Mouse (Mus musculus): ENCODE measurements around the gene Rbfox2.
"Not testable (repeated sequence)": the region's sequence is repeated elsewhere in the genome, so short reads cannot be mapped to it uniquely, and the experiment has no call there.

Rbfox2 gene

DNA sequence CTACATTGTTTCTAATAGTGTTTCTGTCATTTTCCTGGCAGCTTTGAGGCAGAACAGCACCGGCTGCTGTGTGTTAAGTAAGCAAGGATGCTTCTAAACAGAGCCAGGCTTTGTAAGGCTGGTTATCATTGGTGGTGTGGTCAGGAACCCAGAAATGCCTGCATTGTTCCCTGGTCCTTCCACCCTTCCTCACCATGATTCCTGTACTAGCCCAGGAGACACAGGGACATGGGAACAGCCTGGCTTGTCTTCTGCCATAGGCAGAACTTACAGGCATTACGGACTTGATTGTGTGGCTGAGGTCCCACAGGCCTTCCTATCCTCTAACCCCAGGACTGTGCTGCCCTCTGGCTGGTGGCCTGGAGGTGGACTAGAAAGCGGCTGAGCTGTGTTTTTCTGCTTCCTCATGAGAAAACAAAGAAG lies 238.4 kb downstream of the Rbfox2 start:
- no peak for DNase-seq (ENCODE audit: low spot score)

DNA sequence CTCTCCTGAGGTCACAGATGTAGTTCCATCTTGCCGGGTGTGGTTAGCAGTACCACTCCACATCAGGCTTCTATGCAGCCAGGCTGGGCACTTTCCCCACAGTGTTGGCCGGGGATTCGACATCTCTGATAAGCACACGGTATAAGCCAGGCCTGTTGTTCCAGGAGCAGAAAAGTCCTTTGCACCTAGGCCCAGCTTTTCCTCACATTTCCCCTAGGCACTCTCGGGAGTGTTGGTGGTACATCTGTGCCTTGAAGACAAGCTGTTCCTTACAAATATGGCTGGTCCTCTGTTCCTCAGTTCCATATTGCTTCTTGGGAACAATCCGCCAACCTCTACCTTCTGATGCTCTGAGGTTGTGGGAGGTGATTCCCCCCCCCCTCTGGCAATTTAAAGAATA lies 240.6 kb downstream of the Rbfox2 start:
- DNase-seq (ENCODE audit: low spot score), result no peak

DNA sequence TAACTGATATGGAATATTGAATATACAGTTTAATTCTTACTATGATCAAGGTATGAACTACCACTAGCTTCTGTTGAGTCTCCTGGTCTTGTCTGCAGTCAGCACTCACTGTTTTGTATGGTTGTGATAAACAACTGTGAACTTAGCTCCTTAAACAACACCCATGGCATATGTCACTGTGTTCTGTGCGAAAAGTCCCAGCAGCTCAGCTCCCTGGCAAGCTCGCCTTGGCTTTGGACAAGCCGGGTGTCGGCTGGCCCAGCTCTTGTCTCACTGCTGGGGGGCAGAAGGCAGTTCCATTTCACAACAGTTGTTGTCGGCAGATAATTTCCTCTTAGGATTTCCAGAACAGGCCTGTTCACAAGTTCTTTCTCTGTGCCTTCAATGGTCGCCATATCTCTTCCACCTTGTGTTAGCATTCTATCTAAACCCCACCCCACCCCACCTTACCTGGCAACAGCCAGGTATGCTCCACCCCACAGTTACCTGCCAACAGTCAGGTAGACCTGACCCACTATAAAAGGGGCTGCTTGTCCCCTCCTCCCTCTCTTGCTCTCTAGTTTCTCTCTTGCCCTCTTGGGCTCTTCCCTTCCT lies 241.4 kb downstream of the Rbfox2 start:
- no peak for DNase-seq (ENCODE audit: low spot score)

DNA sequence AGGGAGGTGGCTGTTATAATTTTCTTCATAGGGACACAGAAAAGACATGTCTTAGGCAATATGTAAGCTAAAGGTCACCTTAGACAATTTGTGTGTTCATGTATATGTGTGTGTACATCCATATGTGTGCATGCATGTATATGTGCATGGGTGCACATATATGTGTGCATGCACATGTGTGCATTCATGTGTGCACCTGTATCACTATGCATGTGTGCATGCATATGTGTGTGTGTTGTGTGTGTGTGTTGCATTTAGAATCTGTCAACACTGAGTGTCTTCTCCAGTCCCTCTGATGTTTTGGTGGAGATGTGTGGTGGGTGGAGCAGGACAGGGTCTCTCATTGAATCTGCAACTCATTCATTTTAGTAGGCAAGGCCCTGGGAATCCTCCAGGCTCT lies 244.1 kb downstream of the Rbfox2 start:
- no peak for DNase-seq (ENCODE audit: low spot score)

DNA sequence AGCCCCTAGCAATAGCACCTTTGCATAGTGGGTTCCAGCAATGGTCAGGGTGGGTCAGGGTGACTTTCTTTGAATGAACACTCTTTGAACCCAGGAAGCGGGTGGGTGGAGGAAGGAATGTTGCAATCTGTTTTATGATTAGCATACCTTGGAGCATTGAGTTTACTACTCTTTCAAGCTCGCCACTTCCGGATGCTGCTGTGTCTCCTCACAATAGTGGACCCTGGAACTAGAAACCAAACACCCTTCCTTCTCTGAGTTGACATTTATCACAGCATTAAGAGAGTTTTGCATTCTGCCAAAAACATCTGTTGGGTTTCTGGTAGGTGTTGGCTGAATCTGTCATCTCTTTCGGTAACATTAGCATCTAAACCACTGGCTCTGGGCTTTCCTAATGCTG lies 247.4 kb downstream of the Rbfox2 start:
- not testable (repeated sequence) for DNase-seq (ENCODE audit: low spot score)

DNA sequence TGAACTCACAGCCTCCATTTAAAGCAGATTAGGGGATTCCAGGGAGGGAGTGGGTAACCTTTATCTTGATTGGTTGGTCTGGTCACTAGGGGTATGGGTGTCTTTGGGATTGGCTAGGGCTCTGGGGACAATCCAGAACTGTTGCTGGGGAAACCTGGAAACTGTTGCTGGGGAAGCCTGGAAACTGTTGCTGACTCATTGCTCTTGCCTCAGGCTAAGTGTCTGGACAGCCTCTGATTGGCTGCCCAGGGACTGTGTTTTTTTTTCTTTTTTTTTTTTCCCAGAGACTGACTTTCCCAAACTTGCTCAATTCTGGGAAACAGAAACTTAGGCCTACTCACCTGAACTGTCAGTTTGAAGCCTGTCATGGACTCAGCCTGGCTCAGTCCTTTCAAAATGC lies 248.2 kb downstream of the Rbfox2 start:
- DNase-seq (ENCODE audit: low spot score), result peak; percentile 57

DNA sequence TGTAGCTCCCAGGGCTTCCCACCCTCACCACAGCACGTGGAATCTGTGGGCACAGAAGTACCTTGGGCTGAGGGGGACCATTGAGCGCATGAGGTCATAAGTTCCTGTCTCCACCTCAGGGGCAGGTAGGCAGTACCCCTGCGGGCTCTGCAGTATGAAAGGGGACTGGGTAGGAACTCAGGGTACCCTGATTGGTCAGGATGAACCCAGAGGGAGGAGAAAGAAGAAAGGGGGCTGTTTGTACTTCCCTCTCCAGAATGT lies 250.1 kb downstream of the Rbfox2 start:
- DNase-seq (ENCODE audit: low spot score), result no peak

DNA sequence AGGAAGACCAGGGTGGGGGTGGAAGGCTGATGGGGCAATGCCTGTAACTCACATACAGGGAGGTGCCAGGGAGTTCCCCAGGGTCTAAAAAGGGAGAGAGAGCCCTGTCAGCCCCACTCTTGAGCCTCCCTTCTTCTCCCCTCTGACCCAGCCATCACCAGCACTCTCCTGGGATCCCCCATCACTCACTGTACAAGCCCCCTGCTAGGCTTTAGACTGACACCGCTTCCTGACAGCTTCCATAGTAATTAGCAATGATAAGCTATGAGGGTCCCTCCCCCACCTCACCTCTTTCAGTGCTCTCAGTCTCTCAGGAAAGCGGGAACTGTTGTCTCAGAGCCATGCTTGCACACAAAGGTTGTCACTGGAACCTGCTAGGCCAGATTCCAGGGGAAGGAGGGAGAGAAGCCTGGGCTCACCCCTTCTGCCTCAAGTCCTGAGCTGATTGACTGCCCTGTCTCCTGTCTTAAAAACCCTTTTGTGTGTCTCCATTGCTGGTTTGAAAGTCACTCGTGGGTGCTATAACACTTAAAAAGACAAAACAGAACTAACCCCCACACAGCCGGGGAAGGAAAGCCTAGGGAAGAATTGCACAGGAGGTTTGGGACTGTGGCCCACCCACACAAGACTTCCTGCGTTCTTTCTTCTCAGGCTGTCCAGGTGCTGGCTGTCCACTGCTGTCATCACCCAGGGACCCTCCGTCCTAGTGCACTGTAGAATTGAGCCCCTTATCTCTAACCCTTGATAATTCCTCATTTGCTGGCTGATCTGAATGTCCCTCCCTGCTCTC lies 250.6 kb downstream of the Rbfox2 start:
- peak; percentile 30 for DNase-seq (ENCODE audit: low spot score)

DNA sequence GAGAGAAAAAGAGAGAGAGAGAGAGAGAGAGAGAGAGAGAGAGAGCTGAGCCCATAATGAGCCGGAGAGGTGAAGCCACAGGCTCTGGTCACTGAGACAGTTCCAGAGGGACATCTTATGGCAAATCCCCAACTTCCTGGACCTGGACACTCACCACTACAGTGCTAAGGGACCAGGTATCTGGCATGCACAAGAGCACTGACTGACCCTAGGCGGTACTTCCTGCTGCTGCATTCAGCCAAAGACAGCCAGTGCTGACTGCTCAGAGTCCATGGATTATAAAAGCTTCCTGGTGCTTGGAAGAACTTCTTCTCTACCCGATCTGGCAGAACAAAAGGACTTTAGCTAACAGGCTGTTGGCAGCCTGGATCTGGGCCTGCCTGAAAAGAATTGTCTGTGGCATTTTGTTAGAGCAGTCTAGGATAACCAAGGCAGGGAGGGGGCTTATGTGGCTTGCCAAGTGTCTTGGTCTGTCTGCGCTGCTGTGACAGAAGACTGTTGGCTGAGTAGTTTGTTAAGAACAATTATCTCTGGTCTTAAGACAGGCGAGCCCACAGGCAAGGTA lies 252.1 kb downstream of the Rbfox2 start:
- DNase-seq (ENCODE audit: low spot score), result no peak

DNA sequence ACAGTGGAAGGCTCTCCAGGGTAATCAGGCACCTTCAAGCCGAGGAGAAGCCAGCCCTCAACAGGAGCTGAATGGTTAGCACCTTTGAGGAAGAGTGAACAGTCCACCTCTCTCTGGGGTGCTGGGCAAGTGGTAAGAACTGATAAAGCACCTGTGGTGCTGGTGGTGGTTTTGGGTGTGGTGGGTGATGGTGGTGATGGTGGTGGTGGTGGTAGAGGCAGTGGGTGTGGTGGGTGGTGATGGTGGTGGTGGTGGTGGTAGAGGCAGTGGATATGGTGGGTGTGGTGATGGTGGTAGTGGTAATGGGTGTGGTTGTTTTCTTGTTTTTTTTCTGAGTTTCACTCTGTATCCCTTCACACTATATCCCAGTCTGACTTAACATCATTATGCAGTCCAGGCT lies 253.8 kb downstream of the Rbfox2 start:
- DNase-seq (ENCODE audit: low spot score), result no peak

DNA sequence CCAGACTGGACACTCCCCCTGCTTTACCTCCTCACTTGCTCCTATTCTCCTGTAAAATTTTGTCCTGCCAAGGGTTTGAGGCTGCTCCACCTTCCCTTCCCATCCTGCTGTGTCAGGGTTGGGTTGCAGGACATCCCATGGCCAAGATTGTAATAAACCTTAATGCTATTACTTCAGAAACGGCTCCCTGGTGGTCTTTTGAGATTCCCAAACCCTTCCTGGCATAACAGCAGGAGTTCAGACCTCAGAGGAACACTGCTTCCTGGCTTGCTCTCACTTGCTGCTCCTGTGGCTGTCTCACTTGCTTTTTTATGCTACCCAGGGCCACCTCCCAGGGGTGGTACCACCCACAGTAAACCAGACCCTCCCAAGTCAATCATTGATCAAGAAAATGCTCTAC lies 254.6 kb downstream of the Rbfox2 start:
- DNase-seq (ENCODE audit: low spot score), result no peak

DNA sequence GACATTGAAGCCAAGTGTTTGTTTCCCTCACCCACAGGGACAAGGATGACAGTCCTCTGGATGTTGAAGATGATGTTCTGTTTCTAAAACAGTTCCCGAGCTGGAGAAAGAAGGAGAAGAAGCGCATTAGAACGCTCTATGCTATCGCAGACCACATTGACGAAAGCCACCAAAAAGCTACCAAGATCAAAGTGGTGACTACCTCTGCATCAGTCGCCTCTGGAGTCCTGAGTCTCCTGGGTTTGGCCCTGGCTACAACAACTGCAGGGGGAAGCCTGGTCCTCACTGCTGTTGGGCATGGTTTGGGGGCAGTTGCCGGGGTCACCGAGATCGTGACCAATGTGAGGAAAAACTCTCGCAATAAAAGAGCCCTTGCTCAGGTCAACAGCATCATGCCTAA lies 256.2 kb downstream of the Rbfox2 start, which contains the start of gene Mb:
TSS of gene Mb (minus strand) at position 101 of the 400 bp plus-strand sequence.
- DNase-seq (ENCODE audit: low spot score), result no peak

DNA sequence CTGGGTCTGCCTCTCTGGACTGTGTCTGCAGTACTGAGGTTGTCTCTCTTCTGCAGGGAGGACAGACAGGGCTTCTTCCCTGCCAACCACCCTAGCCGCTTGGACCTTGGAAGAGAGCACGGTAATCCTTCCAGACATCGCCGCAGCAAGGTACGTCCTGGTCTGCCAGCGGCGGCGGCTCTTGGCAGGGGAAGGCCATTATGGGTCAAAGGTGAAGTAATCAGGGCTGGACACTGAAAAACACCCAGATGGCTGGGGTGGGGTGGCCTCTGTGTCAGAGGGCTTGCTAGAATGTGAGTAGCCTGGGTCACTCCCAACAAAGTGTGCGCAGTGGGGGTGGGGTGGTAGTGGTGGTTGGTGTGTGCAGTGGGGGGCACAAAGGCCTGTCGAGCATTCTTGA lies 261.2 kb downstream of the Rbfox2 start:
- peak; percentile 53 for DNase-seq (ENCODE audit: low spot score)

DNA sequence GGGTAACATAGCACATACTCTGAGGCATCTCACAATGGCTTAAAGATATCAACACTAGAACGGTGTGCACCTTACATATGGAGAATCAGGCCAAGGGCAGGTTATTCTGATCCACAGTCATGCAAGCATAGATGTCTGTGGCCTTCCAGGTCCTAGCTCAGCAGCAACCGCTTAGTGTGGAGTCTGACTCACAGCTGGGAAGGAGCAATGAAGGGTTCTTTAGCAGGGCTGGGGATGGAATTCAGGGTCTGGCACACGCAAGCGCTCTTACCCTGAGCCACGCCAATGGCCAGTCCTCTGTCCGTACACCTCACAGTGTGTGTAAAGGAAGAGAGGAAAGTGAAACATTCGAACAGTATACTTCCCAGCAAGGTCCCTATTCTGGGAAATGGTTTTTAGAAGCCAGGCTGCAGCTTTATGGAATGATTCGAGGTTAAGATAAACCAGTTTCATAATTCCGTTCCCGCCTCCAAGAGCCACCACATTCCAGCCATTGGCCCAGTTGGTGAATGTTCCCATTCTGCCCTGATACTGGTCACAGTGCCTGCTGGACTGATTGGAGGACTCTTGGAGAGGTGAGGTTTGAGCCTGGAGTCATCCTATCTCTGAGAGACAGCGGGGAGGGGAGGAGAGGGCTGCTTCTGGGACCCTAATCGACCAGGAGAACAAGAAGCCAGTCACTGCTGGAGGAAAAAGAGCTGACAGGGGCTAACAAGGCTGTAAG lies 262.0 kb downstream of the Rbfox2 start, which contains the start of gene Apol6:
TSS of gene Apol6 (plus strand) at position 133 of the 724 bp plus-strand sequence.
- DNase-seq (ENCODE audit: low spot score), result no peak

DNA sequence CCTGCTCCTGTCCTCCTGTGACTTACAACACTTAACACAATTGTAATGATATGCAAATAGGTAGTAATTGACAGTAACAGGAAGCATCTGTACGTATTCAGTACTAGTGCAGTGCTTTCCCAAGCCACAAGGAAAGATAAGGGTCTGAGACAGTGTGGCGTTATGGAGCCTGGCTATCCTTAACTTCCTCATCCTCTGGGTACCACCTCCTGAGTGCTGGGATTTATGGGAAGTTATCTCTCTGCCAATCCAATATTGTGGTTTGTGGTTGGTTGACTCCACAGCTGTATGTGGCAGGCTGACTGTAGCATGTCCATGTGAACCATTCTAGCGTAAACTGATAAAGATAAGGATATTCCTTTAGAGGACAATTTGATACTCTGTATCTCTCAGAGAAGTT lies 266.0 kb downstream of the Rbfox2 start:
- DNase-seq (ENCODE audit: low spot score), result no peak

DNA sequence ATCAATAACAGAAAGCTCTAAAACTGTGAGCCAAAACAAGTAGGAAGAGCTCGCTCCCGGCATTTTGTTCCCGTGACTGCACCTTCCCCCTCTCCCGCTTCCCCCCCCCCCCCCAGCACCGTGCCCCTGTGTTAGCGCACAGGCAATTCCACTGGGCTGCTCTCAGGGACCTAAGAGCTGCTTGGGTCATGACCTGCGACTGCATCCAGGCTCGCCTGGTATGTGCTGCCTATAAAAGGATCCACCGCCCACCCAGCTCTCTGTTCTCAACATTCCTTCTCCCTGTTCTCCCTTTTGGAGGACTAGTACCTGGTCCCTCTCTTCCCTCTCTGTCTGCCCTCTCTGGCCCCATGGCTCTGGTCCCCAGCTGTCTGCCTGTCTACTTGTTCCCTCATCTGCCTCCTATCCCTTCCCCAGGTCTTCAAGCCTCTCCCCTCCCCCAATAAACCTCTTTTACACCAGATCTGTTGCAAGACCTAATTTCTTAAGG lies 267.5 kb downstream of the Rbfox2 start:
- DNase-seq (ENCODE audit: low spot score), result peak; percentile 18

DNA sequence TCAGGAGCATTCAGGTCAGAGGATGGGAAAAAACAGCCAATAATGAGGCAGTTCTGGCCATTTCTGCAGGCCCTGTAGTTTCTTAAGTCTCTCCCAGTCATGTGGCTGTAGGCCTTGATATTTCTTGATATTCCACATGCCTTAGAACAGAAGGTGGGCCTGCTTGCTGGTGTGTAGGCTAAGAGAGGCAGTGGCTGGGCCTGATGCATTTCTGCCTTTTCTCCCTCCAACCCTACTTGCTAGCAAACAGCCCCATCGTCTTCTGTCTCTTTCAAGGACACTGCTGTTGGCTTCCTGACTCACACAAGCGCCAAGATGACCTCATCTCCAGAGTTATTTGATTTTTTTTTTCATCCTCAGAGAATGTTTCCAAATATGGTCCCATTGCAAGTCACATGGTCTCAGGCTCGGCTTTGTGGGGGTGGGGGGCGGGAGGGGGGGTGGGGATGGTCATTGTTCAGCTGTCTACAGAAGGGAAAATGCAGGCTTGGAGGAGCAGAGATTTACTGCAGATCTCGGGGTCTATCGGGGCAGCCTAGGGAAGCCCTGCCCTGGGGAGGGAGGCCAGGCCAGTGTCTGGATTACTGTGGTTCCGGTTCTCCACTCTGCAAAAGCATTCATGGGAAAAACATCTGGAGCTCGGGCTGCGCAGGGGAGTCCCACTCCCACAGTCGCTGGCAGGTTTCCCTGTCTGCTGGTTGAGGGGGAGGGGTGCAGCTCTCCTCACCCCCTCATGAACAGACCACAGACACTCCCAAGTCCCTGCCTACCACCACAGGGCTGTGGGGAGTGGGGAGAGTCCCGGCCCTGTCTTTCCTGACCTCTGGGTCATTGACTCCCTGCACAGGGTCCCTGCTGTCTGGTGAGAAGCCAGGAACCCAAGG lies 269.3 kb downstream of the Rbfox2 start:
- peak; percentile 71 for DNase-seq (ENCODE audit: low spot score)

DNA sequence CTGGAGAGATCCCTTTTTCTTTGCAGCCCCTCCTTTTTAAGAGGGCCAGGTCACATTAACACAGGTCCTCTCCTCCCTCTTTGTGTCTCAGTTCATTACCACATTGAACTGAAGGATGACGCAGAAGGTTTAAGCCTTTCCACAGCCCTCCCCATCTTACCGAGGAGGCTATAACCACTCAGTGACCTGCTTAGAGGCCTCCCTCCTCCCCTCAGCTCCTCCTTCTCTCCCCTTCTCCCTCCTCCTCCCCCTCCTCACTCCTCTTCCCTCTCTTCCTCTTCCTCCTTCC lies 269.9 kb downstream of the Rbfox2 start:
- no peak for DNase-seq (ENCODE audit: low spot score)

DNA sequence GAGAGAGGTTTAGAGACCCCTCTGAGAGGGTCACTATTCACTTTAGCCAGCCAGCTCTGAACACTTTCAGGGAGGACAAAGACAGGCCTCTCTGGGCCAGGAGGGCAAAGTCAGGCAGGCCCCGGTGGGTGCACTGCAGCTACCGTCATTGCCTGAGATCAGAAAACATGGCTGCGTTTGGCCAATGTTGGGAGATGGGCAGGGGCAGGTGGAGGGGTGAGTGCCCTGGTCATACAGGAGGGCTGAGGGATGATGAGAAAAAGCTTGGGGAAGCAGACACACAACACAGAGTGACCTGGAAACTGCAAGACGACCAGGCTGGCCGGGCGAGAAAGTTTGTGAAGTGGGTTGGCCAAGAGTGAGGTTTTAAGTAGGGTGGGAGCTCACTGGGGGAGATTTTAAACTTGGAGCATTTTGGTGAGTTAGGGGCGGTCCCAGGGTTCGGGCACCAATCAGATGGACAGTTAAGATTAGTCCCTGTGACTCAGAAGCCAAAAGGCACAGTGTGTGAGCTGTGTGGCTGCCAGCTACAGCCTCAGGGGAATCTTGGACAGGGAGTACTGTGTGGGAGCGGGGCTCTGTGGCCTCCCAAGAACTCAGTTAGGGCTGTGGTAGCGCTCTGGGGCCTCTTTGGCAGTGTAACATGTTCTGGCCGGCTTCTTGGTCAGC lies 270.4 kb downstream of the Rbfox2 start:
- DNase-seq (ENCODE audit: low spot score), result no peak

DNA sequence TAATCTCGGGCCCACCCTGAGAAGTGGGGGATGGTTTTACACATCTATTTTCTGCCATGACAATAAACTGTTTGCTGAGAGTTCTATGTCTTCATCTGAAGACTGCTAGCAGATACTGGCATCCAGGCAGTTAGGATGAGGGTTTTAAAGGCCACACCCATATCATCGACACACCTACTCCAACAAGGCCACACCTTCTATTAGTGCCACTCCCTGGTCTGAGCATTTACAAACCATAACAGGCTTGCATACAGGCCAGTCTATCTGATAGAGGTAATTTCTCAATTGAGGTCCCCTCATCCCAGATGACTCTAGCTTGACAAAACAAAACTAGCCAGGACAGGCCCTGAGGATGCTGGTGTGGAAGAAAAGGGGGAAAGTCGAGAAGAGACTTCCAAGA lies 271.2 kb downstream of the Rbfox2 start:
- DNase-seq (ENCODE audit: low spot score), result no peak

DNA sequence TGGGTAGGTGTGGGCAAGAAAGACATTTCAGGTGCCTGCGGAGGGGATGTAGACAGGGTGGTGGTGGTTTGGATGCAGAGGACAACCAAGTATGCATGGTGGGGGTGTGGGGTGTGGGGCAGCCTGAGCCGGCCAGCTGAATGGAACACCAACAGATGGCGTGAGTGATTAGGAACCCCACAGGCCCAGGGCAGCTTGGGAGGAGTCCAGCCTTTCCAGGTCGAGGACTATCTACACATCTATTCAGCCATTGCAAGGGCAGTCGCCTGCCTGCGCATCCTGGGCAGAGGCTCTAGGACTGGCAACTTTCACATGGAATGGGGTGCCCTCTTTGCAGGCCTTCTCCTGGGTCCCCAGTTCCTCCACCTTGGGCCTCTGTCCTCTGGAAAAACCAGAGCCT lies 272.3 kb downstream of the Rbfox2 start:
- DNase-seq (ENCODE audit: low spot score), result no peak
